Mouse (Mus musculus) urinary bladder, postnatal 10 days (tissue): ENCODE results near the gene Duox1.
"Not testable (repeated sequence)": the region's sequence is repeated elsewhere in the genome, so short reads cannot be mapped to it uniquely, and the experiment has no call there.

Experiments
- DNase-seq: peaks from one replicate; pipeline ENCODE4 v3.0.0; 2022; ENCODE audit warnings: low spot score

Gene Duox1

GRCm38 (mm10) chr2:122374666-122375331, 59.3 kb downstream of the Duox1 start:
- DNase-seq: no peak

- DNase-seq: peak; percentile 67
Measured at GRCm38 (mm10) chr2:122375391-122375991, 60.0 kb downstream of the Duox1 start.

GRCm38 (mm10) chr2:122376041-122376561, 60.6 kb downstream of the Duox1 start:
- no peak for DNase-seq

- DNase-seq: peak; percentile 87
Measured at GRCm38 (mm10) chr2:122377215-122377674, 61.8 kb downstream of the Duox1 start.

GRCm38 (mm10) chr2:122377751-122378246, 62.3 kb downstream of the Duox1 start:
- no peak for DNase-seq

- DNase-seq: no peak
Measured at GRCm38 (mm10) chr2:122378421-122379291, 63.2 kb downstream of the Duox1 start.

DNA sequence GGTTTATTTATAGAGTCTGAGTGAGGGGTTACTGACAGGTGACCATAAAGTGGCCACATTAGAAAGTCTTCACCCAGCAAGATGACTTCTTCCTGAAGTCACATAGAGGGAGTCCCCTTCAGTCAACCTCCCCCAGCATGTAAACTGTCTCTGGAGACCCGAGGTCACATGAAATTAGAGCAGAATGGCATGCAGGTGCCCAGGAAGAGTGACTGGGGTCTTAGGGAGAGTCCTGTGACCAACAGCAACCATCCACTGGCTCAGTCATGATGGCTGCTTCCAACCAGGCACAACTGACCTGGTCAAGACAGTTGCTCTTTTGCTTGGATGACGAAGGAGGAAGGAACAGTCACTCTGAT, 63.8 kb downstream of the Duox1 start:
- no peak for DNase-seq

- no peak for DNase-seq
Measured at GRCm38 (mm10) chr2:122380768-122381311, 65.4 kb downstream of the Duox1 start.

DNA sequence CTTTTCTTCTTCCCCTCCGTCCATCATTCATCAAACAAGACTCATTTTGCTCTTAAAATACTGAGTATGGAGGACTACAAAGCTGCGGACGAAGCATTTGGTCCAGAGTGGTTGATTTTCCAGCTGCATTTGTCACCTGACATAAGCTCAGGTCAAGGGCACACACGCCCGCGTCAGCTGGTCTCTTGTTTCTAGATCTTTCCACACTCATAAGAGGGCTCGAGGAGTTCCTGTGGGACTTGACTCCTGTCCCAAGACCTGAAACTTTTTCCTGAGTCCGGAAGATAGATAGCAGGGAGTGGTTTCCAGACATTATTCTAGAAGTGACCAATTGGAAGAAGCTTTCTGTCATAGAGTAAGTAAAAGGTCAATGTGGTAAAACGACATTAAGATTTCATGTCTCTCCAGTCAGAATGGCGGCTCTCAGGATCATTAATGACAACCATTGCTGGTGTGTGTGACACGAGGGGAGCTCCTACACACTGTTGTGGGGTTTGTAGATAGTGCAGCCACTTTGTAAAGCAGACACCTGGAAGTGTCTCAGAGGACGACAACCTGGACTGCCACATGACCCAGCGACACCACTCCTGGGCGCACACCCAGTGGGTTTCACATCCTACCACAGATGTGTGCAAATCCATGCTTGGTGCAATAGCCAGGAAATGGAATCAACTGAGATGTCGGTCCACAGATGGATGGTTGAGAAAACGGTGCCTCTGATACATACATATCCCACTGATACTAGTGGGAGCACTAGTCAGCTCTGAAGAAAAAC, 66.0 kb downstream of the Duox1 start:
- DNase-seq: no peak

DNA sequence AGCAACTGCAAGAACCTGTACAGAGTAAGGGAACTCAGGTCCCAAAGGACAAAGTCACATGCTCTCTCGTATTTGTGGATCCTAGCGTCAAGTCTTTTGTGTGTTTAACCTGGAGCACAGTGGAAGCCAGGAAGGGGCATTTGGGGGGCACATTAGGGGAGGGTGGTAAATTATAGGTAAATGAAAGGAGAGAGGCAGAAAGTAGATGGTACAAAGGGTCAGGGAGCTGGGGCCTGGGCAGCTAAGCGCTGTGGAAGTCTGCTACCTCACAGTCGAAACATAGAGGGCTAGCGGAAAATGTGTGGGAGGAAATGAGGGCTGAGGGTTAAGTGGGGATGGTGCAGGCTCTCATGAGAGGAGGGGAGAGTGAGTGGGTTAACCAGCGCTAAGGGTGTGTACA, 66.6 kb downstream of the Duox1 start:
- DNase-seq: no peak

DNA sequence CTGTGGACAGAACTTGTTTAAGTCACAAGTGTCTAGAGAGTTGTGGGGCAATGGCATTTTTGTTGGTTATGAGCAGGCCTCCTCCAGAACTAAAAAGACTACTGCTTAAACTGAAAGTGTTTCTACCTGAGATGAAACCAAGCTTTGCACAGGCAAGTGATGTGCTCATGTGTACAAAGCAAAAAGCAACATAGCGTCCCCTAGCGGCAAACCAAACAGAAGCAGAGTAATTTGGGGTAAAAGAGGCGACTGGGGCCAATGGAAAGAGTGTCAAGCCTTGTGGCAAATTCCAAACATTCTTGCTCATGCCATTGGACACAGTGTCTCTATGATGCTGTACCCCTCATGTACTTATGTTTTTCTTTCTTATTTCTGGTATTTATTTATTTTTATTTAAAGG, 69.6 kb downstream of the Duox1 start:
- no peak for DNase-seq

DNA sequence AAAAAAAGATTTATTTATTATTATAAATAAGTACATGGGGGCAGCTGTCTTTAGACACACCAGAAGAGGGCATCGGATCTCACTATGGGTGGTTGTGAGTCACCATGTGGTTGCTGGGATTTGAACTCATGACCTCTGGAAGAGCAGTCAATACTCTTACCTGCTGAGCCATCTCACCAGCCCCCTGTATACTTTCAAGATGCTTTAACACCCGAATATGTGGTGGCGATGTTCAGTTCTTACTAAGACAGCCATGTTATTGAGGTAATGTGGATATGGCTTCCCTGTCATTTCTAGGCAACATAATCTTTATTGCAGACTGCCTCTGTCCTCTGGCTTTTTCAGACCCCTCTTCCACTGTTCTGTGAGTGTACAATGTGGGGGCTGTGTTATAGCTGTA, 71.7 kb downstream of the Duox1 start:
- DNase-seq: not testable (repeated sequence)

- no peak for DNase-seq
Measured at GRCm38 (mm10) chr2:122396150-122396549, 80.7 kb downstream of the Duox1 start.
